Mouse (Mus musculus): ENCODE data around the gene Ifnl3. TPM values are rescaled to one million over a fixed set of nuclear protein-coding genes. Genes with fewer than 3 reads are reported as not detected.

The Ifnl3 gene
- polyA plus RNA-seq, 1 experiment from 2014 or later = not detected

DNA sequence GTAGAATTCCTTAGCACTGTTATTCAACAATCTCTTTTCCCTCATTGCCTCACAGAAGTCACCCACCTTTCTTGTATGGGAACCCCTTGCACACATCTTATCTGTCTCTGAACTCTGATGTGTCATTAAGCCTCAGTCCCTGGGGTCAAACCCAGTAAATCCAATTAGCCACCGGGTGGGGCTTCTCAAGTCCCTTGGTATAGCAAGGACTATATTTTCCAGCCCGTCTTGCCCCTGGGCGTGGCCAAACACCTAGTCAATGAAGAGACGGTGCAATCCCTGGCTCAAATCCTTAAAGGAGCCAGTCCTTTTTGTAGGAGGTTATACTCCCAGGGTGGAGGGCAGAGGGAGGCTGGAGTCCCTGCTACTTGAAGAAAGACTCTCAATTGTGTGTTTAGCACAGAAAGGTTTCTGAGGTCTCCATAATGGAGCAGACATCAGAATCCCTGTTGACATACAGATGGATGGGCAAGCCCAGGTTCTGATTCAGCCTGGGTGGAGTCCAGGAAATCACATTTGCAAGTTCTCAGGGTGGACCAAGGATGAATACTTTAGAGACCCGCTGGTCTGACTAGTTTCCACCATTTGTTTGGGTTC lies 33.4 kb downstream of the Ifnl3 start:
- H3K27me3 ChIP-seq (ENCODE audit: control insufficient read depth, insufficient read depth, low read length) = no peaks in the 10 kb centered on the region
- peaks cover 17% of the 10 kb centered on the region for H3K36me3 ChIP-seq (ENCODE audit: control insufficient read depth, insufficient read depth, low read length)
- no peak for ATAC-seq (ENCODE audit: low FRiP score, low TSS enrichment)
- no peak overlapping the region for H3K9ac ChIP-seq (replicated peaks; ENCODE audit: low read length)
- no peak overlapping the region for H3K4me2 ChIP-seq (ENCODE audit: low read length)
- H3K4me1 ChIP-seq (ENCODE audit: control insufficient read depth, insufficient read depth, low read length) = peaks cover 4% of the 10 kb centered on the region; the same call in 1 of the 2 replicates
- no peaks in the 10 kb centered on the region for H3K9me3 ChIP-seq (ENCODE audit: control insufficient read depth, low read length)
- no peak overlapping the region for H3K4me3 ChIP-seq (replicated peaks; ENCODE audit: low read depth, low read length)
- DNase-seq = no peak
- 17% methylated on average over 5 of the region's 5 CpGs for WGBS
- H3K27ac ChIP-seq (replicated peaks; ENCODE audit: low read depth, low read length) = no peak overlapping the region

DNA sequence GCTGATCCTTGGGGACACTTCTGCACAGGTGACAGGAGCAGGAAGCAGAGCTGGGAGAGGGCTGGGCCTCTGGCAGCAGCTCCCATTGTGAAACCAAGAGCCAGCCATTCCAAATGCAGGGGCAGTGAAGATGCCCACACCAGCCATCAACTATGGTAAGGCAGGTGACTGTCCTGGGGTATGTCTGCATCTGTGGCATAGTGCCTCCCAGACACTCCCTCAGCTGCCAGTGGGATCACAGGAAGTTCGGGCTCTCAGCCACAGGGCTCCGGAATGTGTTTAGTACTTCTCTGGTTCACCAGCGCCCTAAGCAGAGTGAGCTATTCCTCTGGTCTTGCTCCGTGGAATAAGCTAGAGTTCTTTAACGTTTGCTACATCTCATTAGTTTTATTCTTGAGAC lies 34.4 kb downstream of the Ifnl3 start:
- no peaks in the 10 kb centered on the region for H3K9me3 ChIP-seq (ENCODE audit: control insufficient read depth, low read length)
- DNase-seq = no peak
- H3K9ac ChIP-seq (replicated peaks; ENCODE audit: low read length) = no peak overlapping the region
- H3K27ac ChIP-seq (replicated peaks; ENCODE audit: low read depth, low read length) = no peak overlapping the region
- no peak for ATAC-seq (ENCODE audit: low FRiP score, low TSS enrichment)
- no peak overlapping the region for H3K4me3 ChIP-seq (replicated peaks; ENCODE audit: low read depth, low read length)
- no peaks in the 10 kb centered on the region for H3K27me3 ChIP-seq (ENCODE audit: control insufficient read depth, insufficient read depth, low read length)
- H3K4me1 ChIP-seq (ENCODE audit: control insufficient read depth, insufficient read depth, low read length) = peaks cover 4% of the 10 kb centered on the region; the same call in 1 of the 2 replicates
- 83% methylated on average over 5 of the region's 5 CpGs for WGBS
- no peak overlapping the region for H3K4me2 ChIP-seq (ENCODE audit: low read length)
- H3K36me3 ChIP-seq (ENCODE audit: control insufficient read depth, insufficient read depth, low read length) = peaks cover 22% of the 10 kb centered on the region

DNA sequence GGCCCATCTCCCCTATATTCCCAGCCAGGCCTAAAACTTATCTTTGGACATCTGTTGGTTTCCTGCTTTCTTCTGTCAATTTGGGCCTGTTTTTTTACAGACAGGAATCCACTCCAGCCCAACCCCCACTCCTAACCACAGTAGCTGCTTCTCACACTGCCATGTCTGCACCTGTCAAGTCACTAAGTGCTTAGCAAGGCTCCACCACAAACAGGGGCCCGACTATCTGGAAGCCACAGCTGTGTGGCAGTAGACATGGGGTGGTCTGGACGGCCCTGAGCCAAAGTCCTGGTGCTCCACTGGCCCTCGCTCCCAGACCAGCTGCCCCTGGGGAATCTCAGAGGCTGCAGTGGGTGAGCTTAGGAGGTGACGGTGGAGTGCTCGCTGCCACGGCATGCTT lies 35.1 kb downstream of the Ifnl3 start:
- Histone ChIP-seq H3K9ac (replicated peaks; ENCODE audit: low read length) (no peak overlapping the region), H3K27ac (replicated peaks; ENCODE audit: low read depth, low read length) (no peak overlapping the region), H3K4me1 (ENCODE audit: control insufficient read depth, insufficient read depth, low read length) (peaks cover 4% of the 10 kb centered on the region; the same call in 1 of the 2 replicates), H3K27me3 (ENCODE audit: control insufficient read depth, insufficient read depth, low read length) (no peaks in the 10 kb centered on the region), H3K4me2 (ENCODE audit: low read length) (no peak overlapping the region), H3K9me3 (ENCODE audit: control insufficient read depth, low read length) (no peaks in the 10 kb centered on the region), H3K36me3 (ENCODE audit: control insufficient read depth, insufficient read depth, low read length) (peaks cover 28% of the 10 kb centered on the region), H3K4me3 (replicated peaks; ENCODE audit: low read depth, low read length) (no peak overlapping the region)
- ATAC-seq (ENCODE audit: low FRiP score, low TSS enrichment) (no peak), DNase-seq (no peak)
- WGBS = 85% methylated on average over 6 of the region's 6 CpGs

DNA sequence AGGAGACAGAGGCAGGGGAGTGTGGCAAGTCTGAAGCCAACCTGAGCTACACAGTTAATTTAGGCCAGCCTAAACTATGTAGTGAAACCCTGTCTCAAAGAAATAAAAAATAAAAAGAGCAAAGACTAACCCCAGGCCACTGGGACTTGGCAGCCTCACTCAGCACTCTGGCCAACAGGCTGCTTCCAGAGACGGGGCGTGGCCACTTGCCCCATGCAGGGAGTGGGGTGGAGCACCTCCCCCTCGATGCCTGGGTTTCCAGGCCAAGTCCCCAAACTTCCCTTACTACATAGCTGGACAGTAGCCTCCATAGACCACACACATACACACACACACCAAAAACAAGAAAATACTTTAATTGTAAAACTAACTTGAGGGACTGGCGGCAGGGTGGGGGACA lies 35.9 kb downstream of the Ifnl3 start:
- peaks cover 4% of the 10 kb centered on the region; the same call in 1 of the 2 replicates for H3K4me1 ChIP-seq (ENCODE audit: control insufficient read depth, insufficient read depth, low read length)
- H3K36me3 ChIP-seq (ENCODE audit: control insufficient read depth, insufficient read depth, low read length) = peaks cover 34% of the 10 kb centered on the region
- ATAC-seq (ENCODE audit: low FRiP score, low TSS enrichment) (no peak), DNase-seq (no peak)
- H3K9ac ChIP-seq (replicated peaks; ENCODE audit: low read length) = no peak overlapping the region
- H3K27me3 ChIP-seq (ENCODE audit: control insufficient read depth, insufficient read depth, low read length) = no peaks in the 10 kb centered on the region
- no peak overlapping the region for H3K4me3 ChIP-seq (replicated peaks; ENCODE audit: low read depth, low read length)
- H3K4me2 ChIP-seq (ENCODE audit: low read length) = no peak overlapping the region
- WGBS = 86% methylated on average over 4 of the region's 4 CpGs
- no peak overlapping the region for H3K27ac ChIP-seq (replicated peaks; ENCODE audit: low read depth, low read length)
- H3K9me3 ChIP-seq (ENCODE audit: control insufficient read depth, low read length) = no peaks in the 10 kb centered on the region

DNA sequence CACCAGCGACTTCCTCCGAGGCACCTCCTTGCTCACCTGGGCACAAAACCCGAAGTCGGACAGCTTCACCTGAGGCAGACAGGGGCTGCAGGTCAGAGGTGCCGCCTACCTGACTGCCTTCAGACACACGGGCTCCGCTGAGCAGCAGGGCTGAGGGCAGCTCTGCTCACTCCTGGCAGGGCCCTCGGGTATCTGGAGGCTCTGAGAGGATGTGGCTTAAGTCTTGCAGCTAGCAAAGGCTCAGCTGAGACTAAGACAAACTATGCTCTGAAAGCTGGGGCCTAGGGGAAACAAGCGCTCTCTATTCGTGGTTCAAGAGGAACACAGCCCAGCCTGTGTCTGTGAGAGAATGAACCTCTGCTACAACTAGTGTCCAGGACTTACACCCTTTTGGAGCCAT lies 38.2 kb downstream of the Ifnl3 start:
- H3K36me3 ChIP-seq (ENCODE audit: control insufficient read depth, insufficient read depth, low read length) = peaks cover 58% of the 10 kb centered on the region
- no peak for DNase-seq
- H3K9ac ChIP-seq (replicated peaks; ENCODE audit: low read length) = no peak overlapping the region
- H3K9me3 ChIP-seq (ENCODE audit: control insufficient read depth, low read length) = no peaks in the 10 kb centered on the region
- H3K27me3 ChIP-seq (ENCODE audit: control insufficient read depth, insufficient read depth, low read length) = no peaks in the 10 kb centered on the region
- peaks cover 4% of the 10 kb centered on the region; the same call in 1 of the 2 replicates for H3K4me1 ChIP-seq (ENCODE audit: control insufficient read depth, insufficient read depth, low read length)
- ATAC-seq (ENCODE audit: low FRiP score, low TSS enrichment) = no peak
- H3K4me3 ChIP-seq (replicated peaks; ENCODE audit: low read depth, low read length) = no peak overlapping the region
- no peak overlapping the region for H3K4me2 ChIP-seq (ENCODE audit: low read length)
- no peak overlapping the region for H3K27ac ChIP-seq (replicated peaks; ENCODE audit: low read depth, low read length)
- WGBS = 93% methylated on average over 10 of the region's 10 CpGs

DNA sequence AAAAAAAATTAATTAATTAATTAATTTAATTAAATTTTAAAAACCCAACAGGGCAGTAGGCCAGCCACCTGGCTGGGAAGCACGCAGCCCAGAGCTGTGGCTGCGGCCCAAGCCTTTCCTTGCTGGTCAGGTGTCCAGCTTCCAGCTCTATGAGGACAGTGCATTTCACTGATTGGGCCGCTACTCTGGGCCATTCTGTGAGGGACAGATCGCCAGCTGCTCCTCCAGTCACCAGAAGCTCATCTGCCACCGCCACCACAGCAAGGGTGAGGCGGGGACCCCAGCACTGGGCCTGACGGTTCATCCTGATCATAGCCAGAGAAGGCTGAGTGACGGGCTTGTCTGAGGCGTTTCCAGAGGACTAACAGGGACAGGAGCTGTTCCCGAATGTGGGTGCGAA lies 39.3 kb downstream of the Ifnl3 start:
- H3K27ac ChIP-seq (replicated peaks; ENCODE audit: low read depth, low read length) = no peak overlapping the region
- H3K36me3 ChIP-seq (ENCODE audit: control insufficient read depth, insufficient read depth, low read length) = peaks cover 69% of the 10 kb centered on the region
- ATAC-seq (ENCODE audit: low FRiP score, low TSS enrichment) (no peak), DNase-seq (no peak)
- no peaks in the 10 kb centered on the region for H3K4me1 ChIP-seq (ENCODE audit: control insufficient read depth, insufficient read depth, low read length)
- 88% methylated on average over 11 of the region's 11 CpGs for WGBS
- no peak overlapping the region for H3K9ac ChIP-seq (replicated peaks; ENCODE audit: low read length)
- H3K9me3 ChIP-seq (ENCODE audit: control insufficient read depth, low read length) = no peaks in the 10 kb centered on the region
- H3K27me3 ChIP-seq (ENCODE audit: control insufficient read depth, insufficient read depth, low read length) = no peaks in the 10 kb centered on the region
- H3K4me3 ChIP-seq (replicated peaks; ENCODE audit: low read depth, low read length) = no peak overlapping the region
- no peak overlapping the region for H3K4me2 ChIP-seq (ENCODE audit: low read length)

DNA sequence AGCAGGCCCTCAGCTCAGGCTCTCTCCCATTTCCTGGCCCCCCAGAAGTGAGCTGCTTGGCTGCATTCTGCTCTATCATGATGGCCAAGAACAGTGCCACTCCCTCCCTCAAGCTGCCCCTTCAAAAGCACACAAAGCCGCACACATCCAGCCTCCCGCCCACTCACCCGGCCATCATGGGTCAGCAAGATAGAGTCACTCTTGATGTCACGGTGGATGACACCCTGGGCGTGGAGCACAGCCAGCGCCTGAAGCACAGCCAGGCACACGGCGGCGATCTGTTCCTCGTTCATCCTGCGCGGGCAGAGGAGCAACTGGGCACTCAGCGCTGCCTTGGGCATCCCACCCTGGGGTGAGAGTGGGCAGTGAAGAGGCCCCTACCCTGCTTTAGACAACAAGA lies 39.7 kb downstream of the Ifnl3 start:
- Histone ChIP-seq H3K27me3 (ENCODE audit: control insufficient read depth, insufficient read depth, low read length) (no peaks in the 10 kb centered on the region), H3K4me1 (ENCODE audit: control insufficient read depth, insufficient read depth, low read length) (no peaks in the 10 kb centered on the region), H3K4me3 (replicated peaks; ENCODE audit: low read depth, low read length) (no peak overlapping the region), H3K4me2 (ENCODE audit: low read length) (no peak overlapping the region), H3K9ac (replicated peaks; ENCODE audit: low read length) (no peak overlapping the region), H3K9me3 (ENCODE audit: control insufficient read depth, low read length) (no peaks in the 10 kb centered on the region), H3K27ac (replicated peaks; ENCODE audit: low read depth, low read length) (no peak overlapping the region), H3K36me3 (ENCODE audit: control insufficient read depth, insufficient read depth, low read length) (peaks cover 73% of the 10 kb centered on the region)
- no peak for DNase-seq
- ATAC-seq (ENCODE audit: low FRiP score, low TSS enrichment) = no peak
- 92% methylated on average over 13 of the region's 13 CpGs for WGBS

DNA sequence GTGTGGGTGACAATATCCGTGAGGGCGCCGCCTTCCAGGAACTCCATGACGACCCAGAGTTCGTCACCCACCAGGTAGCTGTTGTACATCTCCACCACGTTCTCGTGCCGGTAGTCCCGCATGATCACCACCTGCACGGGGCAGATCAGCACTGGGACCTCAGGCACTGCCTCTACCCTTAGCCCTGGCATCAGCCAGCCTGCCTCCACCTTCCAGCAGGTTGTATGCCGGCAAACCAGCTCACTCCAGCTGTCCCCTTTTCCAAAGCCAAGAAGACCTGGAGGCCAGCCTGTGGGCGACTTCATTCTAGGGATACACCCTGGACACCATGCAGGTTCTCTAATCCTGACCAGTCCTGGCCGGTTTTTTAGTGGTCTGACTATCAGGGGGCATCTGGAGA lies 40.3 kb downstream of the Ifnl3 start:
- WGBS = 96% methylated on average over 13 of the region's 13 CpGs
- H3K27me3 ChIP-seq (ENCODE audit: control insufficient read depth, insufficient read depth, low read length) = no peaks in the 10 kb centered on the region
- H3K4me1 ChIP-seq (ENCODE audit: control insufficient read depth, insufficient read depth, low read length) = no peaks in the 10 kb centered on the region
- H3K4me3 ChIP-seq (replicated peaks; ENCODE audit: low read depth, low read length) = no peak overlapping the region
- H3K9ac ChIP-seq (replicated peaks; ENCODE audit: low read length) = no peak overlapping the region
- ATAC-seq (ENCODE audit: low FRiP score, low TSS enrichment) (no peak), DNase-seq (no peak)
- peaks cover 78% of the 10 kb centered on the region for H3K36me3 ChIP-seq (ENCODE audit: control insufficient read depth, insufficient read depth, low read length)
- H3K9me3 ChIP-seq (ENCODE audit: control insufficient read depth, low read length) = no peaks in the 10 kb centered on the region
- no peak overlapping the region for H3K27ac ChIP-seq (replicated peaks; ENCODE audit: low read depth, low read length)
- no peak overlapping the region for H3K4me2 ChIP-seq (ENCODE audit: low read length)

DNA sequence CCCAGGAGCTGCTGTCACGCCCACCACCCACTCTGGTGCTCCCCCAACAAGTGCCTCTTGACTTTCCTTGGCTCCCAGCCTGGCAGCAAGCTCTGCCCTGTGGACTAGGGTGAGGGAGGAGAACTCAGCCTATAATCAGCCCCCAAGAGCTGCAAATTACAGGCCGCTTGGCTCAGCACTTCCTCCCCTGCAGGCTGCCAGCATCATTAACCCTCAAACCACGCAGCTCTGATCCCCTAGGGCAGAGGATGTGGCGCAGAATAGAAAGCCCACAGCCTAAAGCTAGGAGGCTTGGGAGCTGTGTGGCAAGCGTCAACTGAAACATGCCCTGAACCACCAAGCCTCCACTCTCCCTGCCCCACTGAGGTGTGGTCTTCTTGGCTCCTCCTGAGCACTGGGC lies 42.8 kb downstream of the Ifnl3 start:
- DNase-seq (no peak), ATAC-seq (ENCODE audit: low FRiP score, low TSS enrichment) (no peak)
- no peak overlapping the region for H3K27ac ChIP-seq (replicated peaks; ENCODE audit: low read depth, low read length)
- H3K9me3 ChIP-seq (ENCODE audit: control insufficient read depth, low read length) = no peaks in the 10 kb centered on the region
- WGBS = 85% methylated on average over 5 of the region's 5 CpGs
- H3K36me3 ChIP-seq (ENCODE audit: control insufficient read depth, insufficient read depth, low read length) = peaks cover 74% of the 10 kb centered on the region
- H3K27me3 ChIP-seq (ENCODE audit: control insufficient read depth, insufficient read depth, low read length) = no peaks in the 10 kb centered on the region
- H3K9ac ChIP-seq (replicated peaks; ENCODE audit: low read length) = no peak overlapping the region
- H3K4me1 ChIP-seq (ENCODE audit: control insufficient read depth, insufficient read depth, low read length) = no peaks in the 10 kb centered on the region
- no peak overlapping the region for H3K4me2 ChIP-seq (ENCODE audit: low read length)
- no peak overlapping the region for H3K4me3 ChIP-seq (replicated peaks; ENCODE audit: low read depth, low read length)
